ENCODE assay signal across 18 mouse cellular contexts in the genomic region with DNA sequence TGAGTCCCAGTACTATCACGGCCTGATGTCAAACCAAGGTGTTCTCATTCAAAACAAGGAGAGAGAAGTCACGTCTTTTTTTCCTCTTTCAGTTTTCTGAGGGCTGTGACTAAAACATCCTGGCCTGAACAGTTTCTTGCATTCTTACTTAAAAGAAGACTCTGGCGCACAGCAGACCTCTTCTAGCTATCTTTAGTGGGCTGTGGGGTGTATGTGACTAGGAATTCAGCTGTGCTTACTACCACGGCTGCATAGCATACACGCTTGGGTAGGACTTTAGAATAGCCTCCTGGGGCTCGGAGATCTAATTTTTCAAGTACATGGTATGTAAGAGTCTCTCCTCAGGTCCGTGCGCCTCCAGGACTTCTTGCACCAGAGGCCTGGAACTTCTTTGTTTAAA. TPM values are rescaled to one million over a fixed set of nuclear protein-coding genes. Genes with fewer than 3 reads are reported as not detected.
DNase-seq lines count a peak whose midpoint lies in the region; ATAC-seq and TF ChIP-seq lines count a peak whose summit lies in the region.
"Had no signal": no experiment of that assay in that cellular context is flagged by ENCODE, and none has a peak within 500 bp of the region (broad histone marks: within the 10 kb centered on the region; RNA-seq: fewer than 3 reads in every experiment).

No protein-coding gene starts in this region.

- H3K36me3 ChIP-seq in forebrain, embryonic 10.5 days (replicated peaks): peaks cover 24% of the 10 kb centered on the region
- no peaks in the 10 kb centered on the region for H3K36me3 ChIP-seq in forebrain, postnatal 0 days (ENCODE audit: insufficient read depth)
- peaks cover 5% of the 10 kb centered on the region; the same call in 1 of the 2 replicates for H3K36me3 ChIP-seq in kidney, embryonic 15.5 days
- 0 out of 2 replicates have a peak, but pooled peaks cover 9% of the 10 kb centered on the region for H3K36me3 ChIP-seq in intestine, postnatal 0 days (ENCODE audit: control insufficient read depth, insufficient read depth)
- H3K36me3 ChIP-seq: hindbrain, embryonic 15.5 days had no signal

- no peak for TF ChIP-seq CTCF in forebrain, postnatal 0 days (IDR thresholded peaks at IDR 0.05; ENCODE audit: low read depth)
- no peak for TF ChIP-seq CTCF in intestine, postnatal 0 days (IDR thresholded peaks at IDR 0.05; ENCODE audit: low read depth)

- H3K4me1 ChIP-seq in forebrain, embryonic 10.5 days: peaks cover 36% of the 10 kb centered on the region
- H3K4me1 ChIP-seq in forebrain, postnatal 0 days (ENCODE audit: insufficient read depth): 0 out of 2 replicates have a peak, but pooled peaks cover 14% of the 10 kb centered on the region
- H3K4me1 ChIP-seq in kidney, embryonic 15.5 days: peaks cover 66% of the 10 kb centered on the region
- peaks cover 9% of the 10 kb centered on the region for H3K4me1 ChIP-seq in intestine, postnatal 0 days (replicated peaks; ENCODE audit: control insufficient read depth, insufficient read depth, low read length)

- no peaks in the 10 kb centered on the region for H3K27me3 ChIP-seq in forebrain, embryonic 10.5 days (ENCODE audit: poor library complexity, severe bottlenecking)
- no peaks in the 10 kb centered on the region for H3K27me3 ChIP-seq in forebrain, postnatal 0 days (ENCODE audit: insufficient read depth, low read length)
- no peaks in the 10 kb centered on the region for H3K27me3 ChIP-seq in kidney, embryonic 15.5 days
- no peaks in the 10 kb centered on the region for H3K27me3 ChIP-seq in intestine, postnatal 0 days (replicated peaks; ENCODE audit: control insufficient read depth, insufficient read depth, low read length)
- H3K27me3 ChIP-seq: hindbrain, embryonic 15.5 days had no signal

- no peak overlapping the region for H3K4me3 ChIP-seq in forebrain, embryonic 10.5 days
- no peak overlapping the region for H3K4me3 ChIP-seq in forebrain, postnatal 0 days (ENCODE audit: low read depth, low read length)
- no peak overlapping the region for H3K4me3 ChIP-seq in kidney, embryonic 15.5 days (replicated peaks)
- no peak overlapping the region for H3K4me3 ChIP-seq in intestine, postnatal 0 days (ENCODE audit: low read depth, low read length)
- H3K4me3 ChIP-seq: hindbrain, embryonic 15.5 days; midbrain, embryonic 10.5 days had no signal

- 88% methylated on average over 8 of the region's 8 CpGs for whole genome bisulfite sequencing in forebrain, embryonic 10.5 days
- 77% methylated on average over 8 of the region's 8 CpGs for WGBS in forebrain, postnatal 0 days
- 72% methylated on average over 8 of the region's 8 CpGs for WGBS in kidney, embryonic 15.5 days
- WGBS in intestine, postnatal 0 days: 66% methylated on average over 8 of the region's 8 CpGs

- 0 out of 2 replicates have a peak overlapping the region, but pooled peaks have one; percentile 25 for H3K27ac ChIP-seq in forebrain, embryonic 10.5 days
- no peak overlapping the region for H3K27ac ChIP-seq in forebrain, postnatal 0 days (ENCODE audit: low read depth, low read length)
- peak overlapping the region; percentile 54 for H3K27ac ChIP-seq in kidney, embryonic 15.5 days
- 0 out of 2 replicates have a peak overlapping the region, but pooled peaks have one; percentile 28 for H3K27ac ChIP-seq in intestine, postnatal 0 days (ENCODE audit: low read depth, low read length)
- H3K27ac ChIP-seq: hindbrain, embryonic 15.5 days; midbrain, embryonic 10.5 days had no signal

- no peak overlapping the region for H3K4me2 ChIP-seq in forebrain, postnatal 0 days (ENCODE audit: low read depth)
- no peak overlapping the region for H3K4me2 ChIP-seq in kidney, embryonic 15.5 days
- no peak overlapping the region for H3K4me2 ChIP-seq in intestine, postnatal 0 days (replicated peaks; ENCODE audit: low read depth)
- H3K4me2 ChIP-seq: hindbrain, embryonic 15.5 days had no signal

- H3K9ac ChIP-seq in forebrain, postnatal 0 days: no peak overlapping the region
- H3K9ac ChIP-seq in kidney, embryonic 15.5 days: no peak overlapping the region
- H3K9ac ChIP-seq in intestine, postnatal 0 days (ENCODE audit: low read depth, low read length): no peak overlapping the region
- H3K9ac ChIP-seq: hindbrain, embryonic 15.5 days had no signal

- no peak for DNase-seq in forebrain, embryonic 10.5 days (ENCODE audit: extremely low spot score, low spot score)
- DNase-seq in forebrain, postnatal 0 days: no peak
- no peak for DNase-seq in kidney, postnatal 25 days
- DNase-seq in spleen, postnatal 10 days (ENCODE audit: low spot score in 2 of 2): no peak
- no peak for DNase-seq in retina, postnatal 1 day
- DNase-seq: adrenal gland, adult 2 months; cerebellum, adult 9-10 months; kidney, adult 9 months; layer of hippocampus, postnatal 36 days; left cerebral cortex, postnatal 4 days; lung, postnatal 10 days; right cerebral cortex, postnatal 25 days; thymus, postnatal 36 days had no signal

- H3K9me3 ChIP-seq in forebrain, embryonic 10.5 days: peaks cover 4% of the 10 kb centered on the region; the same call in 1 of the 2 replicates
- no peaks in the 10 kb centered on the region for H3K9me3 ChIP-seq in forebrain, postnatal 0 days (ENCODE audit: low read length)
- no peaks in the 10 kb centered on the region for H3K9me3 ChIP-seq in kidney, embryonic 15.5 days (replicated peaks)
- no peaks in the 10 kb centered on the region for H3K9me3 ChIP-seq in intestine, postnatal 0 days (ENCODE audit: control insufficient read depth)
- H3K9me3 ChIP-seq: hindbrain, embryonic 15.5 days; midbrain, embryonic 10.5 days had no signal

- no peak for ATAC-seq in forebrain, postnatal 0 days
- no peak for ATAC-seq in kidney, embryonic 15.5 days (replicated peaks; ENCODE audit: low FRiP score)
- peak; percentile 36 for ATAC-seq in CD4-positive, CD25-positive, alpha-beta regulatory T cell, adult 4 months
- ATAC-seq in intestine, postnatal 0 days: no peak

RNA-seq across cellular contexts. Expression of a gene that starts 26.0 kb away (rescaled TPM):
- polyA plus RNA-seq in forebrain, embryonic 10.5 days (2016; fragmentation: Nextera tagmentation; extraction: Ambion mirVana): 7.1 and 7.3 TPM in 2 replicates
- 12.0 and 15.5 TPM in 2 replicates for total RNA-seq in forebrain, postnatal 0 days (2014; rRNA removed)
- 6.7 and 9.1 TPM in 2 replicates for polyA plus RNA-seq in forebrain, postnatal 0 days (2015; fragmentation: Nextera tagmentation; extraction: Ambion mirVana)
- polyA plus RNA-seq in kidney, embryonic 15.5 days (2015; fragmentation: Nextera tagmentation; extraction: Ambion mirVana): 9.8 and 11.0 TPM in 2 replicates
- polyA plus RNA-seq in CD4-positive, CD25-positive, alpha-beta regulatory T cell, adult 4 months (2017; shearing (Covaris generic)): 1 to 10 TPM; 2.8 to 4.4 TPM
- polyA plus RNA-seq in intestine, postnatal 0 days (2015; fragmentation: Nextera tagmentation; extraction: Ambion mirVana): 5.6 and 5.7 TPM in 2 replicates
